Mouse (Mus musculus) layer of hippocampus, adult 2 months (tissue): ENCODE data around the gene Wnt5a. TPM values are rescaled to one million over a fixed set of nuclear protein-coding genes. Genes with fewer than 3 reads are reported as not detected.

Experiments used
- DNase-seq, 2 experiments: peaks; one replicate each; pipeline ENCODE4 v3.0.0; 2022; ENCODE audit warnings: low spot score in 2 of 2
- H3K27ac ChIP-seq: fragments of 200-600 bp; 2 replicates; pipeline ENCODE4 v1.8.1; 2022
- H3K4me3 ChIP-seq: fragments of 200-600 bp; 2 replicates; pipeline ENCODE4 v1.8.1; 2022; ENCODE audit warnings: mild to moderate bottlenecking
- CTCF ChIP-seq: fragments of 200-600 bp; conservative IDR thresholded peaks from 2 replicates; pipeline ENCODE4 v1.8.1; 2022; ENCODE audit warnings: antibody characterized with exemption, mild to moderate bottlenecking, moderate library complexity
- total RNA-seq, 2 experiments: library from RNA; stranded (reverse); gene quantifications; 2 replicates each; pipeline ENCODE4 v1.2.3; 2021

Wnt5a gene
- total RNA-seq, 2 experiments from 2014 or later: 9.8 to 11.9 TPM

GRCm38 (mm10) chr14:28542117-28542741 is 37.7 kb downstream of the Wnt5a start:
- no peak overlapping the region for H3K27ac ChIP-seq
- no peak overlapping the region for H3K4me3 ChIP-seq
- no peak for TF ChIP-seq CTCF
- no peak for DNase-seq

GRCm38 (mm10) chr14:28561861-28562260 is 57.3 kb downstream of the Wnt5a start:
- H3K4me3 ChIP-seq: no peak overlapping the region
- TF ChIP-seq CTCF: no peak
- H3K27ac ChIP-seq: no peak overlapping the region
- DNase-seq: no peak
